Mouse (Mus musculus) midbrain, embryonic 11.5 days (tissue): ENCODE data around the gene Pepd. TPM values are rescaled to one million over a fixed set of nuclear protein-coding genes. Genes with fewer than 3 reads are reported as not detected.

Source experiments
- ATAC-seq: fragments of 200-750 bp; cut with Nextera tagmentation; 2 replicates; pipeline ENCODE4 v1.8.0; 2017; ENCODE audit warnings: moderate TSS enrichment, moderate library complexity; ENCODE audit not compliant: low FRiP score
- DNase-seq: peaks from one replicate; pipeline ENCODE4 v3.0.0; 2015; ENCODE audit warnings: low spot score; ENCODE audit errors: missing footprints
- H3K27ac ChIP-seq: fragments of 300-500 bp; sonication (generic); 2 replicates; pipeline ENCODE4 v1.5.1; 2014; ENCODE audit warnings: low read depth, low read length
- H3K27me3 ChIP-seq: fragments of 300-500 bp; sonication (generic); 2 replicates; pipeline ENCODE4 v1.6.1; 2014; ENCODE audit warnings: mild to moderate bottlenecking, low read length, moderate library complexity, mixed read lengths; ENCODE audit not compliant: control insufficient read depth, insufficient read depth
- H3K36me3 ChIP-seq: fragments of 300-500 bp; sonication (generic); 2 replicates; pipeline ENCODE4 v1.6.1; 2014; ENCODE audit warnings: mild to moderate bottlenecking, low read length, moderate library complexity, mixed read lengths; ENCODE audit not compliant: control insufficient read depth, insufficient read depth
- H3K4me1 ChIP-seq: fragments of 300-500 bp; sonication (generic); 2 replicates; pipeline ENCODE4 v1.6.1; 2014; ENCODE audit warnings: low read length; ENCODE audit not compliant: control insufficient read depth, insufficient read depth
- H3K4me2 ChIP-seq: fragments of 300-500 bp; sonication (generic); 2 replicates; pipeline ENCODE4 v1.6.1; 2014; ENCODE audit warnings: mild to moderate bottlenecking, moderate library complexity
- H3K4me3 ChIP-seq: fragments of 300-500 bp; sonication (generic); 2 replicates; pipeline ENCODE4 v1.5.1; 2014; ENCODE audit warnings: low read depth, low read length
- H3K9ac ChIP-seq: fragments of 300-500 bp; sonication (generic); 2 replicates; pipeline ENCODE4 v1.6.1; 2014; ENCODE audit warnings: low read length
- H3K9me3 ChIP-seq: fragments of 300-500 bp; sonication (generic); 2 replicates; pipeline ENCODE4 v1.6.1; 2016; ENCODE audit warnings: low read length; ENCODE audit not compliant: control insufficient read depth
- WGBS: fragments of 180-500 bp; shearing (Covaris S2); extraction: QIAGEN DNeasy Blood & Tissue Kit; methylation state at CpG from one replicate; pipeline ENCODE4 v1.1.7; 2014; 5-methylcytosine and 5-hydroxymethylcytosine counted together
- polyA plus RNA-seq: library from polyadenylated mRNA; unstranded; fragments of >200 nt; fragmentation: Nextera tagmentation; extraction: Ambion mirVana; gene quantifications from 2 replicates; pipeline ENCODE4 v1.2.1, GENCODE M21; 2014

Gene Pepd
- polyA plus RNA-seq, 1 experiment from 2014 or later, result 67.3 TPM

- WGBS, result 87% methylated on average over 4 of the region's 4 CpGs
- ATAC-seq (no peak), DNase-seq (no peak)
- H3K36me3 ChIP-seq, result no peaks in the 10 kb centered on the region
- no peak overlapping the region for H3K9ac ChIP-seq
- H3K4me1 ChIP-seq, result peaks cover 12% of the 10 kb centered on the region
- H3K27me3 ChIP-seq, result no peaks in the 10 kb centered on the region; the same call in 1 of the 2 replicates
- H3K4me2 ChIP-seq, result no peak overlapping the region
- H3K9me3 ChIP-seq, result no peaks in the 10 kb centered on the region
- no peak overlapping the region for H3K4me3 ChIP-seq
- H3K27ac ChIP-seq, result no peak overlapping the region
Measured at GRCm38 (mm10) chr7:35057569-35057968, 145.4 kb downstream of the Pepd start.

GRCm38 (mm10) chr7:35058329-35058728, 146.2 kb downstream of the Pepd start:
- H3K4me3 ChIP-seq, result no peak overlapping the region
- 77% methylated on average over 1 of the region's 1 CpGs for WGBS

GRCm38 (mm10) chr7:35059467-35059866, 147.3 kb downstream of the Pepd start:
- peaks cover 12% of the 10 kb centered on the region for H3K4me1 ChIP-seq
- no peak for DNase-seq
- no peak overlapping the region for H3K4me3 ChIP-seq
- no peak overlapping the region for H3K27ac ChIP-seq
- H3K9me3 ChIP-seq, result no peaks in the 10 kb centered on the region
- H3K36me3 ChIP-seq, result no peaks in the 10 kb centered on the region
- no peak overlapping the region for H3K4me2 ChIP-seq
- ATAC-seq, result no peak
- no peak overlapping the region for H3K9ac ChIP-seq
- no peaks in the 10 kb centered on the region; the same call in 1 of the 2 replicates for H3K27me3 ChIP-seq
- 66% methylated on average over 5 of the region's 5 CpGs for WGBS

More at GRCm38 (mm10) chr7:35058329-35058728, 146.2 kb downstream of the Pepd start:
- Histone ChIP-seq H3K36me3 (no peaks in the 10 kb centered on the region), H3K4me2 (no peak overlapping the region), H3K9ac (no peak overlapping the region), H3K27me3 (no peaks in the 10 kb centered on the region; the same call in 1 of the 2 replicates), H3K9me3 (no peaks in the 10 kb centered on the region), H3K27ac (no peak overlapping the region), H3K4me1 (peaks cover 12% of the 10 kb centered on the region)
- ATAC-seq (no peak), DNase-seq (no peak)

GRCm38 (mm10) chr7:35064286-35065258, 152.4 kb downstream of the Pepd start:
- DNase-seq (no peak), ATAC-seq (no peak)
- Histone ChIP-seq H3K4me2 (no peak overlapping the region), H3K9me3 (no peaks in the 10 kb centered on the region), H3K9ac (no peak overlapping the region), H3K36me3 (no peaks in the 10 kb centered on the region), H3K27ac (no peak overlapping the region), H3K27me3 (no peaks in the 10 kb centered on the region), H3K4me1 (no peaks in the 10 kb centered on the region), H3K4me3 (no peak overlapping the region)
- 88% methylated on average over 14 of the region's 14 CpGs for WGBS

GRCm38 (mm10) chr7:35065958-35066357, 153.8 kb downstream of the Pepd start:
- Histone ChIP-seq H3K9me3 (no peaks in the 10 kb centered on the region), H3K36me3 (no peaks in the 10 kb centered on the region), H3K9ac (no peak overlapping the region), H3K4me1 (no peaks in the 10 kb centered on the region), H3K4me3 (no peak overlapping the region), H3K27ac (no peak overlapping the region), H3K27me3 (no peaks in the 10 kb centered on the region), H3K4me2 (no peak overlapping the region)
- DNase-seq (no peak), ATAC-seq (0 out of 2 replicates have a peak, but pooled peaks have one; percentile 14)
- 62% methylated on average over 3 of the region's 3 CpGs for WGBS

- DNase-seq (no peak), ATAC-seq (peak; percentile 67; the same call in 1 of the 2 replicates)
- H3K4me3 ChIP-seq, result no peak overlapping the region
- no peaks in the 10 kb centered on the region for H3K4me1 ChIP-seq
- no peaks in the 10 kb centered on the region for H3K36me3 ChIP-seq
- H3K9me3 ChIP-seq, result no peaks in the 10 kb centered on the region
- no peak overlapping the region for H3K4me2 ChIP-seq
- no peak overlapping the region for H3K9ac ChIP-seq
- 48% methylated on average over 8 of the region's 8 CpGs for WGBS
- H3K27me3 ChIP-seq, result no peaks in the 10 kb centered on the region
- no peak overlapping the region for H3K27ac ChIP-seq
Measured at GRCm38 (mm10) chr7:35066640-35067212, 154.5 kb downstream of the Pepd start.

GRCm38 (mm10) chr7:35076645-35077044, 164.5 kb downstream of the Pepd start:
- H3K9me3 ChIP-seq, result no peaks in the 10 kb centered on the region
- H3K27me3 ChIP-seq, result no peaks in the 10 kb centered on the region
- H3K4me1 ChIP-seq, result no peaks in the 10 kb centered on the region
- DNase-seq (no peak), ATAC-seq (no peak)
- no peak overlapping the region for H3K4me2 ChIP-seq
- H3K9ac ChIP-seq, result no peak overlapping the region
- H3K27ac ChIP-seq, result no peak overlapping the region
- H3K4me3 ChIP-seq, result no peak overlapping the region
- H3K36me3 ChIP-seq, result no peaks in the 10 kb centered on the region
- WGBS, result 43% methylated on average over 5 of the region's 5 CpGs

GRCm38 (mm10) chr7:35080843-35081338, 168.7 kb downstream of the Pepd start:
- no peak for ATAC-seq
- WGBS, result 50% methylated on average over 10 of the region's 10 CpGs
- DNase-seq, result no peak
- no peak overlapping the region for H3K4me3 ChIP-seq
- no peaks in the 10 kb centered on the region for H3K36me3 ChIP-seq
- no peaks in the 10 kb centered on the region for H3K4me1 ChIP-seq
- H3K27me3 ChIP-seq, result no peaks in the 10 kb centered on the region
- no peak overlapping the region for H3K9ac ChIP-seq
- H3K9me3 ChIP-seq, result no peaks in the 10 kb centered on the region
- no peak overlapping the region for H3K4me2 ChIP-seq
- H3K27ac ChIP-seq, result no peak overlapping the region
